Mouse (Mus musculus) G1E-ER4 (cell line): ENCODE data around the gene F12. TPM values are rescaled to one million over a fixed set of nuclear protein-coding genes. Genes with fewer than 3 reads are reported as not detected.

Experiments used
- GATA1 ChIP-seq: IDR thresholded peaks from one replicate; pipeline ENCODE4 v1.8.0; 2012; ENCODE audit warnings: low read length, inconsistent platforms
- polyA plus RNA-seq: library from polyadenylated mRNA; stranded (reverse); fragments of >175 nt; gene quantifications from 2 replicates; pipeline ENCODE4 v1.2.3, GENCODE M21; 2012

F12 gene
- polyA plus RNA-seq, 1 experiment: not detected

- TF ChIP-seq GATA1: no peak
Measured at GRCm38 (mm10) chr13:55371007-55371681, 55.4 kb downstream of the F12 start.

- TF ChIP-seq GATA1: no peak
Measured at GRCm38 (mm10) chr13:55370234-55370633, 56.4 kb downstream of the F12 start.

- TF ChIP-seq GATA1: no peak
Measured at GRCm38 (mm10) chr13:55369531-55370114, 57.0 kb downstream of the F12 start, which contains the start of gene Rgs14. Gene Rgs14, plus strand, starts transcription at chr13:55369732.

- no peak for TF ChIP-seq GATA1
Measured at GRCm38 (mm10) chr13:55368401-55368800, 58.2 kb downstream of the F12 start.

Other genes with a start within 250 kb of the F12 start
- 13.7 and 14.1 TPM in 2 replicates for gene Nsd1, start 217.0 kb downstream of the F12 start, polyA plus RNA-seq
- gene Prelid1, start 106.3 kb downstream of the F12 start, polyA plus RNA-seq: 485 and 727 TPM in 2 replicates
- gene Rab24, start 104.8 kb downstream of the F12 start, polyA plus RNA-seq: 107 and 132 TPM in 2 replicates
- gene Mxd3, start 97.0 kb downstream of the F12 start, polyA plus RNA-seq: 10.1 and 10.8 TPM in 2 replicates
- gene Lman2, start 64.0 kb downstream of the F12 start, polyA plus RNA-seq: 64.6 and 99.2 TPM in 2 replicates
- gene Rgs14, start 57.1 kb downstream of the F12 start, polyA plus RNA-seq: 3.2 and 3.4 TPM in 2 replicates
- not detected in 2 replicates for gene Slc34a1, start 28.6 kb downstream of the F12 start, polyA plus RNA-seq
- gene Pfn3, start 11.6 kb downstream of the F12 start, polyA plus RNA-seq: not detected in 2 replicates
- 82.8 and 89.1 TPM in 2 replicates for gene Grk6, start 18.3 kb upstream of the F12 start, polyA plus RNA-seq
- 4.6 and 6.8 TPM in 2 replicates for gene Prr7, start 37.5 kb upstream of the F12 start, polyA plus RNA-seq
- gene Dbn1, start 61.3 kb upstream of the F12 start, polyA plus RNA-seq: 0.03 TPM in 1 of 2 replicates, not detected in the other
- 65.8 and 78.9 TPM in 2 replicates for gene Pdlim7, start 86.9 kb upstream of the F12 start, polyA plus RNA-seq
- 1.1 and 1.3 TPM in 2 replicates for gene Dok3, start 102.5 kb upstream of the F12 start, polyA plus RNA-seq
- 82.6 and 88.1 TPM in 2 replicates for gene Ddx41, start 109.9 kb upstream of the F12 start, polyA plus RNA-seq
- 47.5 and 48.5 TPM in 2 replicates for gene Fam193b, start 144.3 kb upstream of the F12 start, polyA plus RNA-seq
- 180 and 194 TPM in 2 replicates for gene Tmed9, start 146.9 kb upstream of the F12 start, polyA plus RNA-seq
- 21.0 and 22.2 TPM in 2 replicates for gene B4galt7, start 173.1 kb upstream of the F12 start, polyA plus RNA-seq
- 27.0 and 31.7 TPM in 2 replicates for gene Caml, start 196.2 kb upstream of the F12 start, polyA plus RNA-seq
- gene Ddx46, start 208.2 kb upstream of the F12 start, polyA plus RNA-seq: 40.6 and 42.0 TPM in 2 replicates